Mouse (Mus musculus): ENCODE results near the gene Gkn3. TPM values are rescaled to one million over a fixed set of nuclear protein-coding genes. Genes with fewer than 3 reads are reported as not detected.

The Gkn3 gene
- polyA plus RNA-seq, 1 experiment from 2014 or later, result not detected

DNA sequence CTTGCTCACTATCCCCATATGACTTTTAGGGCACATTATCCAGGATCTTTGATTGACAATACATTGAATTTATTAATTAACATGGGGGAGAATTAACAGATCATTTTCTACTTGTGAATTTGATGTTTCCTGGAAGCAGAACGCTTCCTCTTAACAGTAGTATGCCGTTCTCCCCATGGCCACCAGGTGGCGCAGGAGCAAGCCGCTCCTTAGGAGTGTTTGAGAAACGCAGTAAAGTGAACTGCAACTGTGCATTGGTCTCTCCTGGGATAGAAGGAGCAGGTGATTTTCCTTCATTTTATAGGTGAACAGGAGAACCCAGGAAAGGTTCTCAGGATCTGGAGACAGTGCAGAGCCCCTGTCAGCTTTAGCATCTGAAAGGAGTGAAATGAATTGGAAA is 10.4 kb upstream of the Gkn3 start:
- ATAC-seq (ENCODE audit: low read depth) (no peak), DNase-seq (peak; percentile 45)
- no peak overlapping the region for H3K27ac ChIP-seq
- under 1% methylated on average over 5 of the region's 5 CpGs for WGBS (ENCODE audit: insufficient replicate concordance)
- H3K9ac ChIP-seq, result no peak overlapping the region
- H3K4me1 ChIP-seq (replicated peaks), result peaks cover 15% of the 10 kb centered on the region
- H3K4me2 ChIP-seq, result no peak overlapping the region
- no peak overlapping the region for H3K4me3 ChIP-seq (replicated peaks)
- no peaks in the 10 kb centered on the region for H3K27me3 ChIP-seq
- H3K36me3 ChIP-seq, result no peaks in the 10 kb centered on the region
- no peaks in the 10 kb centered on the region for H3K9me3 ChIP-seq (replicated peaks)

DNA sequence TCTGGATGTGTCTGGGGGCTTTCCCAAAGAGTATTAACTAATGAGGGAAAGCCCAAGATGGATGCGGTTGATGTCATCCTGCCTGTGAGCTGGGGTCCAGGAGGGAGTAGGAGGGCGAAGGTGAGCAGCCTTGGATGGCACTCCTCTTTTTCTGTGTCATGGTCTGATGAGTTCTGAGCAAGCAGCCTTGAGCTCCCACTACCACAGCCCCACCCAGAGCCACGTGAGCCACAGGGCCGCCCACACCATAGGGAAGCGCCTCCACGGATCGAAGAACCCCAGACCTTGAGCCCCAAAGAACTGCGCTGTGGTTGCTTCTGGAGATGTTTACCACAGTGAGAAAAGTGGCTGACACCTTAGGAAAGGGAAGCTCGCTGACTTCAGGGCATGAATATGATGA is 6.0 kb upstream of the Gkn3 start:
- Histone ChIP-seq H3K9ac (no peak overlapping the region), H3K27ac (no peak overlapping the region), H3K4me2 (no peak overlapping the region), H3K4me1 (replicated peaks) (peaks cover 25% of the 10 kb centered on the region), H3K36me3 (no peaks in the 10 kb centered on the region), H3K4me3 (replicated peaks) (no peak overlapping the region), H3K9me3 (replicated peaks) (no peaks in the 10 kb centered on the region), H3K27me3 (no peaks in the 10 kb centered on the region)
- WGBS (ENCODE audit: insufficient replicate concordance), result 53% methylated on average over 9 of the region's 9 CpGs
- ATAC-seq (ENCODE audit: low read depth), result no peak
- DNase-seq, result no peak

DNA sequence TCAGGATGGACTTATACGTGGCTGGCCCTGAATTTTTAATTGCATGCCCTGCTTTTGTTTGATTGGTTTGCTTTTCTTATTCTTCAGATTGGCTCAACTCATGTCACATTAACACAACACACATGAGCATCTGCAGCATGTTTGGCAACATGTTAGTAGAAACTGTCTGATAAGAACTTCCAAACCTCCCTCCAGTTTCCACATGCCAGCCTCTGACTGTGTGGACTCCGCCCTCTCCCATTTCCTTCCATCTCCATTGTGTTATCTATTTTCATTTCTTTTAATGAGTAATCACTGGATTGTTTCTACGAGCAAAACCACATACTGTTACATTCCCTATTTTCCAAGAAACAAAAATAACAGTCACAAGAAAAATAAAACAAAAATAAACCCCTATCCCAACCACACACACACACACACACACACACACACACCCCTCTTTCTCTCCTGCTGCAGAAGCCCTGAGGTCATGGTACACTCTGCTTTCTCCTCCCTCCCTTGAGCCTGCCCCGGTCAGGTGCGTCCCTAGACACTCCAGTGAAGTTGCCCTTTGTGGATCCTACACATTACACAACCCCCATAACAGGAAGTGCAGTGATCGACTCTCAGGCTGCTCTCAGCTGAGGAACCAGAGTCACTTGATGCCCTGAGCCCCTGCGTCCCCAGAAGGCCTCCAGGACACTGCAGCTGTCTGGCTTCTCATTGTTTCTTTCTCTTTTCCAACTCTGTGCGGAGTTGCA is 4.9 kb upstream of the Gkn3 start:
- WGBS (ENCODE audit: insufficient replicate concordance), result 29% methylated on average over 8 of the region's 8 CpGs
- Histone ChIP-seq H3K27ac (no peak overlapping the region), H3K4me1 (replicated peaks) (peaks cover 31% of the 10 kb centered on the region), H3K27me3 (no peaks in the 10 kb centered on the region), H3K9ac (no peak overlapping the region), H3K36me3 (no peaks in the 10 kb centered on the region), H3K9me3 (replicated peaks) (no peaks in the 10 kb centered on the region), H3K4me2 (no peak overlapping the region), H3K4me3 (replicated peaks) (no peak overlapping the region)
- ATAC-seq (ENCODE audit: low read depth) (peak; percentile 73), DNase-seq (no peak)

DNA sequence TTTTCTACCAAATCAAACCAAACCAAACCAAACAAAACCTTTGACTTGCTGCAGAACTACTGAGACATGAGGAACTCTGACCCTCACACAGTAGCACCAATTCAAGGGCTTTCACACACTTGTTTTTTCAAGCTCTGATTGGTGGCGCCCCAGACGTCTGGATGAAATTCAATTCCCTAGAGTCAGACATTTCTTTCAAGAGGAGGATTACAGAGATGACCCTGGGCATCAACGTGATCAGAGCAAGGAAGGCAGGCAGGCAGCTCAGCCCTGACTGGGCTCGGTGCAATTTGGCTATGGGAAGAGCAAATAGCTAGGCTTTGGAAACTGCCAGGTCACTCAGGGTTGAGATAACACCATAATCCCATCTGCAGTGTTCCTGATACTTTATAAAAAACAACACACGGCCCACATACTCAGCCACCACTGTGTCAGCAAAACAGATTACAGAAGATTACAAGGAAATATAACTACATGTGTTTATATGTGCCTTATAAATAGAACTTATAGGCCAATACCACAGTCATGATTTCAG is 787 bp upstream of the Gkn3 start:
- WGBS (ENCODE audit: insufficient replicate concordance), result 30% methylated on average over 5 of the region's 5 CpGs
- Histone ChIP-seq H3K36me3 (no peaks in the 10 kb centered on the region), H3K4me2 (no peak overlapping the region), H3K4me1 (replicated peaks) (peaks cover 37% of the 10 kb centered on the region), H3K9ac (no peak overlapping the region), H3K27me3 (0 out of 2 replicates have a peak, but pooled peaks cover 13% of the 10 kb centered on the region), H3K27ac (no peak overlapping the region), H3K4me3 (replicated peaks) (no peak overlapping the region), H3K9me3 (replicated peaks) (no peaks in the 10 kb centered on the region)
- DNase-seq, result no peak
- ATAC-seq (ENCODE audit: low read depth), result peak; percentile 45

DNA sequence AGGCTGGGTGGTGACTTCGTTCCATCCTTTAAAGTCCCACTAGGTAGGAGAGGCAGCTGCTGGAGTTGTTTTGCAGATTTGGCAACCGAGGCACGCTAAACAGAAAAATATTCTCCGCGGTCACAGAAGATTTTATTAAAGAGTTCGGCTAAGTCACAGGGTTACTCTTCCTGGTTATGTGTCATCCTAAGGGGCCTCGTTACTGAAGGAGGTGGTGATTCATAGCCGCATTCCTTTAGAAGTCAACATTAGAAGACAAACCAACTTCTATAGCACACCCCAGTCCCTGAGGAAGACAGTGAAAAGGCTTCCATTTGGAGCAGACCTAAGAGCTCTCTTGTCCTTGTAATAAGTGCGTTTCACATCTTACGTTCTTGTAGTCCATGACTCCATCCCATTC is 2.1 kb downstream of the Gkn3 start:
- ATAC-seq (ENCODE audit: low read depth), result no peak
- no peaks in the 10 kb centered on the region for H3K36me3 ChIP-seq
- no peak overlapping the region for H3K4me2 ChIP-seq
- WGBS (ENCODE audit: insufficient replicate concordance), result 65% methylated on average over 10 of the region's 10 CpGs
- H3K4me1 ChIP-seq (replicated peaks), result peaks cover 30% of the 10 kb centered on the region
- H3K9me3 ChIP-seq (replicated peaks), result no peaks in the 10 kb centered on the region
- no peak overlapping the region for H3K27ac ChIP-seq
- H3K9ac ChIP-seq, result no peak overlapping the region
- peaks cover 34% of the 10 kb centered on the region for H3K27me3 ChIP-seq
- no peak for DNase-seq
- H3K4me3 ChIP-seq (replicated peaks), result no peak overlapping the region

DNA sequence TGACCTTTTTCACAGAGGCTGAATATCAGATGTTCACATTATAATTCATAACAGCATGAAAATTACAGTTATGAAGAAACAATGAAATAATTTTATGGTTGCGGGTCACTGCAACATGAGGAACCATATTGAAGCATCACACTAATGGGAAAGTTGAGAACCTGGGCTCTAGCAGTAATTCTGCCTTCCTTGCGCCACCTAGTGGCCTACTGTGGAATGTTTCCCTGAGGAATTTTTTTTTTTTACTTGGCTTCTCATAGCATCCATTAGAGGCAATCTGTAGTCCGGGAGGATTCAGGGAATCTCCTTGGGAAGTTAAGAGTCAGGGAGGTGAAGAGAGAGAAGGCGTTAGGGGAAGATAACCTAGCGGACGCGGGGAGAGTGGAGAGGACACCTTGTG is 2.5 kb downstream of the Gkn3 start:
- ATAC-seq (ENCODE audit: low read depth), result no peak
- peak; percentile 27 for DNase-seq

DNA sequence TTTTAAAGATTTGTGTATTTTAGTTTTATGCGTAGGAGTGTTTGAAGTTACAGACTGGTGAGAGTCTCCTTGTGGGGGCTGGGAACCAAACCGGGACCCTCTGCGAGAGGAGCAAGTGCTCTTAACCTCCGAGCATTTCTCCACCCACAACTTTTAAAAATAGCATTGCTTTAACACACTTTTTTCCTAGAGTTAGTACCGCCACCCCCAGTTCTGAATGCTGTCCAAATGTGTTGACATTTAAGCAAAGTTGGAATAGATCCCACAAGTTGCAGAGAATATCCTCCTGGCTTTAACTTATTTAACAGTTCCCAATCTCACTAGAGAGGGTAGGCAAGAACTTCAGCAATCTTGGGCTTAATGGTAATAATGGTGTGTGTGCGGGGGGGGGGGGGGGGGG is 4.0 kb downstream of the Gkn3 start:
- Histone ChIP-seq H3K4me3 (replicated peaks) (no peak overlapping the region), H3K9me3 (replicated peaks) (no peaks in the 10 kb centered on the region), H3K36me3 (no peaks in the 10 kb centered on the region), H3K27ac (no peak overlapping the region), H3K9ac (no peak overlapping the region), H3K27me3 (peaks cover 42% of the 10 kb centered on the region), H3K4me2 (no peak overlapping the region), H3K4me1 (replicated peaks) (peaks cover 24% of the 10 kb centered on the region)
- WGBS (ENCODE audit: insufficient replicate concordance), result 42% methylated on average over 6 of the region's 6 CpGs
- no peak for DNase-seq
- no peak for ATAC-seq (ENCODE audit: low read depth)

More for the DNA sequence above, 2.5 kb downstream of the Gkn3 start:
- Histone ChIP-seq H3K27me3 (peaks cover 34% of the 10 kb centered on the region), H3K4me2 (no peak overlapping the region), H3K4me1 (replicated peaks) (peaks cover 30% of the 10 kb centered on the region), H3K36me3 (no peaks in the 10 kb centered on the region), H3K9me3 (replicated peaks) (no peaks in the 10 kb centered on the region), H3K27ac (no peak overlapping the region), H3K9ac (no peak overlapping the region), H3K4me3 (replicated peaks) (no peak overlapping the region)
- WGBS (ENCODE audit: insufficient replicate concordance), result 8% methylated on average over 7 of the region's 7 CpGs

DNA sequence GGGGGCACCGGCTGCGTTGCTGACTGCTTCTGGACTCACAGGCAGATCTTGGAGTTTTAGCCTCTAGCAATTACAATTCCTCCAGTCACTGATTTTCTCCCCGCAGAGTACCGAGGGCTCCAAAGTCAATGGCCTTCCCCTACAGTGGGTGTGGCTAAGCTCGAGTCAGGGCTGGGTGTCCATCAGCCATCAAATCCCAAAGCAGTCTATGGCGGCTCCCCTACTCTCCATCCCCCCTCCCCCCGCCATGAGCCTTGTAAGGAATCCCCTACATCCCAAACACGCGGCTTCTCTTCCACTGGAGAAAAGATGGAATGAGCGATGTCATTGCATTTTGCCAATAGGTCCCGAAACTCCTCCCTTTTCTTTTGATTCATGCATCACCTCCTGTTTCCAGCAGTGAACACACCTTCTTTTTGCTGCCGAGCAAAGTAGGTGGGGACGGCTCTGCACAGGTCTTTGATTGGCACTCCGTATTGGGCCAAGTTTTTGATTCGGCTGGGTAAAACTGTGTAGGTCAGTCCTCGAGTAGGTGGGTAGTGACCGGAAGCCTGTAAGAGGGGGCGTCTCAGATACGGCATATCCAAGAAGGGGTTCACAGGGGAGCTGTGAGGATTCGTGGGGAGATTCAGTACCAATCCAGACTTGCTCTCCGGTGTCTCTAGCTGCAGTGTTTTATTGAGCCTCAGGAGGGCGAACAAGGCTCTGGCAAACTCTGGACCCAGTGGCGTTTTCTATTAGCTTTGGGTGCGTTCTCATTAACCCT is 4.6 kb downstream of the Gkn3 start:
- H3K4me1 ChIP-seq (replicated peaks), result peaks cover 17% of the 10 kb centered on the region
- H3K9me3 ChIP-seq (replicated peaks), result no peaks in the 10 kb centered on the region
- no peak overlapping the region for H3K4me3 ChIP-seq (replicated peaks)
- no peak overlapping the region for H3K27ac ChIP-seq
- H3K4me2 ChIP-seq, result peak overlapping the region; percentile 34
- ATAC-seq (ENCODE audit: low read depth) (no peak), DNase-seq (no peak)
- no peak overlapping the region for H3K9ac ChIP-seq
- H3K27me3 ChIP-seq, result peaks cover 42% of the 10 kb centered on the region
- WGBS (ENCODE audit: insufficient replicate concordance), result 12% methylated on average over 24 of the region's 24 CpGs
- H3K36me3 ChIP-seq, result no peaks in the 10 kb centered on the region

DNA sequence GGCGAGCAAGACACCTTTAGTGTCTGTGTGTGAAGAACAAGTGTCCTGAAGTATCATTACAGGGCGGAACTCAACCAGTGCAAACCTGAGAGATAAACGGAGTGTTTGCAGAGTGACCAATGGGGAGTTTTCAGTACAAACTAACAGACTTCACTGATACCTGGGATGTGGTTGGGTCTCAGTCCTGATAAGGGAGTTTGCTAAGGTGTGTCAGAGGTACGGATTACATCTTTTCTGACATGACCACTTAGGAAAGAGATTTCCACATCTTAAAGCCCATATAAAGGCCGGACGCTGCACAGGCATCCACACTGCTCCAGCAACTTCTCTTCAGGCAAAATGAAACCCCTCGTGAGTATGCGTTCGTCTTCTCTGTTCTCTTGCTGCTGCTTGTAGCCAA is 15.7 kb downstream of the Gkn3 start, which contains the start of gene Gkn2:
Gene Gkn2, plus strand, starts transcription at position 301 of the 400 bp plus-strand sequence.
- Histone ChIP-seq H3K9me3 (replicated peaks) (no peaks in the 10 kb centered on the region), H3K36me3 (no peaks in the 10 kb centered on the region), H3K4me1 (replicated peaks) (no peaks in the 10 kb centered on the region), H3K9ac (no peak within 1 kb of the TSS), H3K27me3 (no peaks in the 10 kb centered on the region; the same call in 1 of the 2 replicates), H3K4me3 (replicated peaks) (no peak within 1 kb of the TSS), H3K4me2 (no peak within 1 kb of the TSS), H3K27ac (no peak within 1 kb of the TSS)
- DNase-seq (no peak), ATAC-seq (ENCODE audit: low read depth) (no peak)
- WGBS (ENCODE audit: insufficient replicate concordance), result 65% methylated on average over 9 of the region's 9 CpGs

DNA sequence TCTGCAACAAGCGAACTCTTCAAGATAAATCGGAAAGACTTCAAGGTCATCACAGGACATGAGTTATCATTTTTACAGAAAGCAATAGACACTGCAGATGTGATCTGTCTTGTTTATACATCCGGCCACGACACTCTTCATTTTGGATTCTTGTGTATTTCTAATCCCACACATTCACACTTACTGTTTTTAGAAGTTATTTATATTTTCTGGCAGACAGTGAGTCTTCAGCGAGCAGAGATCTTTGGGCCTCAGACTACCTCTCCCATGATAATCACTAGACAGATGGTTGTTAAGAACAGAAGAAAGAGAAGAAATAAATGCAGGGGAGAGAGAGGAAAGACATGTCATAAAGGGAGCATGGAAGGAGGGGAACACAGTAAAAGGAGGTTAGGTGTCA is 19.5 kb downstream of the Gkn3 start:
- 60% methylated on average over 5 of the region's 5 CpGs for WGBS (ENCODE audit: insufficient replicate concordance)
- no peak for ATAC-seq (ENCODE audit: low read depth)
- no peak for DNase-seq
- no peaks in the 10 kb centered on the region for H3K9me3 ChIP-seq (replicated peaks)
- no peak overlapping the region for H3K4me2 ChIP-seq
- H3K36me3 ChIP-seq, result no peaks in the 10 kb centered on the region
- H3K9ac ChIP-seq, result no peak overlapping the region
- H3K4me3 ChIP-seq (replicated peaks), result no peak overlapping the region
- peaks cover 3% of the 10 kb centered on the region for H3K27me3 ChIP-seq
- H3K4me1 ChIP-seq (replicated peaks), result no peaks in the 10 kb centered on the region
- H3K27ac ChIP-seq, result no peak overlapping the region

DNA sequence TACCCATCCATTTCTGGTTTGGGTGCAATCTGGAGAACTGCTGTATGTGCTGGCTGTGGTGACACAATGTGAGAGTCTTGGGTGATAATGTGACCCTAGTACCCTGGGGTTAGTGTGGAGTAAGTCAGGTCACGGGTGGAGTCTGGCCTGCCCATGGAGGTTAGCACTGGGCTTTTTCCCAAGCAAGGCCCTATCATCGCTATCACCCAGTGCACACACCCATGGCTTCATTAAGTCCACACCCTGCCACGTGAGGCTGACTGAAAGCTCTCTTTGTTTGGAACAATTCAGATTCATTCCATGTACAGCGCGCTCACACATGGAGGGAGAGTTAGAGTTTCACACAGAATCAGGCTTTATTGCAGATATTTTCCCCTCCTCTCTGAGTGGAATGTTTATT is 34.3 kb downstream of the Gkn3 start:
- Histone ChIP-seq H3K4me1 (replicated peaks) (no peaks in the 10 kb centered on the region), H3K27ac (no peak overlapping the region), H3K27me3 (no peaks in the 10 kb centered on the region), H3K4me3 (replicated peaks) (no peak overlapping the region), H3K9ac (no peak overlapping the region), H3K36me3 (no peaks in the 10 kb centered on the region), H3K4me2 (no peak overlapping the region), H3K9me3 (replicated peaks) (no peaks in the 10 kb centered on the region)
- DNase-seq, result no peak
- ATAC-seq (ENCODE audit: low read depth), result no peak
- 51% methylated on average over 5 of the region's 5 CpGs for WGBS (ENCODE audit: insufficient replicate concordance)

Measured in liver, embryonic 13.5 days (tissue).